Comparison of ENCODE assay signal across 28 mouse cellular contexts in genomic region chr16:86122936-86123335, GRCm38 (mm10).
A peak's percentile ranks its signal among the peaks of the same experiment; 100 is the strongest.
DNase-seq lines count a peak whose midpoint lies in the region; ATAC-seq and TF ChIP-seq lines count a peak whose summit lies in the region.
"Had no signal": no experiment of that assay in that cellular context is flagged by ENCODE, and none has a peak within 500 bp of the region (broad histone marks: within the 10 kb centered on the region; RNA-seq: fewer than 3 reads in every experiment).

No protein-coding gene starts in this region.

- ATAC-seq in forebrain, embryonic 14.5 days: no peak
- ATAC-seq: activated CD4-positive, CD25-positive, alpha-beta regulatory T cell, adult 4 months; forebrain, embryonic 13.5 days; inflammation-experienced regulatory T-cells, adult 6 months; liver, embryonic 12.5 days; liver, postnatal 0 days had no signal

- no peak overlapping the region for H3K27ac ChIP-seq in kidney, adult 2 months (ENCODE audit: insufficient read depth, low read depth, low read length)
- no peak overlapping the region for H3K27ac ChIP-seq in forebrain, embryonic 14.5 days (ENCODE audit: low read depth, low read length)
- H3K27ac ChIP-seq: embryonic facial prominence, embryonic 15.5 days; forebrain, embryonic 13.5 days; heart, embryonic 10.5 days; hindbrain, embryonic 15.5 days; liver, embryonic 12.5 days; macrophage had no signal

- H3K27me3 ChIP-seq in kidney, adult 2 months (replicated peaks; ENCODE audit: control insufficient read depth, insufficient read depth, low read length): no peaks in the 10 kb centered on the region
- H3K27me3 ChIP-seq in forebrain, embryonic 14.5 days (replicated peaks; ENCODE audit: control insufficient read depth, insufficient read depth, low read length): no peaks in the 10 kb centered on the region
- H3K27me3 ChIP-seq: embryonic facial prominence, embryonic 15.5 days; forebrain, embryonic 13.5 days; hindbrain, embryonic 15.5 days; liver, embryonic 12.5 days had no signal

- H3K4me2 ChIP-seq in forebrain, embryonic 14.5 days (ENCODE audit: low read length): no peak overlapping the region
- H3K4me2 ChIP-seq: embryonic facial prominence, embryonic 15.5 days; forebrain, embryonic 13.5 days; hindbrain, embryonic 15.5 days; liver, embryonic 12.5 days had no signal

- H3K36me3 ChIP-seq in kidney, adult 2 months (ENCODE audit: control insufficient read depth, insufficient read depth, low read length): no peaks in the 10 kb centered on the region
- H3K36me3 ChIP-seq in forebrain, embryonic 14.5 days (ENCODE audit: control insufficient read depth, insufficient read depth, low read length): no peaks in the 10 kb centered on the region
- H3K36me3 ChIP-seq: embryonic facial prominence, embryonic 15.5 days; heart, embryonic 10.5 days; hindbrain, embryonic 15.5 days; liver, embryonic 12.5 days had no signal

- H3K9ac ChIP-seq in forebrain, embryonic 14.5 days (ENCODE audit: low read length): no peak overlapping the region
- H3K9ac ChIP-seq: embryonic facial prominence, embryonic 15.5 days; forebrain, embryonic 13.5 days; hindbrain, embryonic 15.5 days; liver, embryonic 12.5 days; liver, postnatal 0 days had no signal

- H3K4me3 ChIP-seq in kidney, adult 2 months (ENCODE audit: insufficient read depth, low read depth, low read length): no peak overlapping the region
- H3K4me3 ChIP-seq in forebrain, embryonic 14.5 days (ENCODE audit: low read depth, low read length): no peak overlapping the region
- H3K4me3 ChIP-seq: embryonic facial prominence, embryonic 15.5 days; forebrain, embryonic 13.5 days; heart, embryonic 10.5 days; hindbrain, embryonic 15.5 days; liver, embryonic 12.5 days had no signal

- TF ChIP-seq POLR2A in kidney, adult 2 months (IDR thresholded peaks at IDR 0.05; ENCODE audit: low read depth, low read length): no peak

- H3K9me3 ChIP-seq in forebrain, embryonic 14.5 days (replicated peaks; ENCODE audit: control insufficient read depth, low read length): no peaks in the 10 kb centered on the region
- H3K9me3 ChIP-seq: embryonic facial prominence, embryonic 15.5 days; forebrain, embryonic 13.5 days; heart, embryonic 10.5 days; hindbrain, embryonic 15.5 days; liver, embryonic 12.5 days had no signal

- TF ChIP-seq CTCF in kidney, adult 2 months (conservative IDR thresholded peaks at IDR 0.05; ENCODE audit: insufficient read depth, insufficient read length, low read depth, low read length): no peak

- DNase-seq in kidney, adult 2 months: peak; percentile 17
- DNase-seq in kidney, adult 18-20 months: no peak
- peak; percentile 8 for DNase-seq in kidney, postnatal 14 days
- DNase-seq in kidney, postnatal 4 days: no peak
- peak; percentile 59 for DNase-seq in NIH3T3 (ENCODE audit: low read depth)
- peak; percentile 1 for DNase-seq in mesoderm, embryonic 11.5 days (ENCODE audit: low read depth, low spot score)
- no peak for DNase-seq in forebrain, embryonic 14.5 days (ENCODE audit: low spot score)
- DNase-seq: adrenal gland, adult 2 months; adrenal gland, postnatal 36 days; B cell, adult 2 months; cerebellum, adult 18-20 months; cerebellum, postnatal 10 days; gastrocnemius, postnatal 14 days; heart, postnatal 10 days; left cerebral cortex, postnatal 4 days; liver, postnatal 0 days; lung, postnatal 10 days; midbrain, embryonic 14.5 days; thymus, adult 2 months; thymus, postnatal 4 days had no signal

- WGBS in kidney, adult 2 months: 0% methylated on average over 1 of the region's 1 CpGs
- WGBS in forebrain, embryonic 14.5 days: 71% methylated on average over 1 of the region's 1 CpGs

- no peaks in the 10 kb centered on the region for H3K4me1 ChIP-seq in kidney, adult 2 months (ENCODE audit: control insufficient read depth, insufficient read depth, low read length)
- no peaks in the 10 kb centered on the region for H3K4me1 ChIP-seq in forebrain, embryonic 14.5 days (ENCODE audit: control insufficient read depth, insufficient read depth, low read length)
- H3K4me1 ChIP-seq: embryonic facial prominence, embryonic 15.5 days; forebrain, embryonic 13.5 days; heart, embryonic 10.5 days; hindbrain, embryonic 15.5 days; liver, embryonic 12.5 days had no signal

Comparison
In these comparisons a context has a peak if more than half of its experiments do, and no peak if none do; other contexts are left out.
1. DNase-seq: peak in kidney, adult 2 months (single experiment), kidney, postnatal 14 days (single experiment), NIH3T3 (single experiment) and mesoderm, embryonic 11.5 days (single experiment); none in kidney, adult 18-20 months (single experiment), kidney, postnatal 4 days (0 of 2) and forebrain, embryonic 14.5 days (single experiment).